Mouse (Mus musculus): ENCODE measurements around the gene Usb1. TPM values are rescaled to one million over a fixed set of nuclear protein-coding genes. Genes with fewer than 3 reads are reported as not detected.

The Usb1 gene
- 16.9 and 17.3 TPM in 2 replicates for polyA plus RNA-seq (2012; rRNA removed)

DNA sequence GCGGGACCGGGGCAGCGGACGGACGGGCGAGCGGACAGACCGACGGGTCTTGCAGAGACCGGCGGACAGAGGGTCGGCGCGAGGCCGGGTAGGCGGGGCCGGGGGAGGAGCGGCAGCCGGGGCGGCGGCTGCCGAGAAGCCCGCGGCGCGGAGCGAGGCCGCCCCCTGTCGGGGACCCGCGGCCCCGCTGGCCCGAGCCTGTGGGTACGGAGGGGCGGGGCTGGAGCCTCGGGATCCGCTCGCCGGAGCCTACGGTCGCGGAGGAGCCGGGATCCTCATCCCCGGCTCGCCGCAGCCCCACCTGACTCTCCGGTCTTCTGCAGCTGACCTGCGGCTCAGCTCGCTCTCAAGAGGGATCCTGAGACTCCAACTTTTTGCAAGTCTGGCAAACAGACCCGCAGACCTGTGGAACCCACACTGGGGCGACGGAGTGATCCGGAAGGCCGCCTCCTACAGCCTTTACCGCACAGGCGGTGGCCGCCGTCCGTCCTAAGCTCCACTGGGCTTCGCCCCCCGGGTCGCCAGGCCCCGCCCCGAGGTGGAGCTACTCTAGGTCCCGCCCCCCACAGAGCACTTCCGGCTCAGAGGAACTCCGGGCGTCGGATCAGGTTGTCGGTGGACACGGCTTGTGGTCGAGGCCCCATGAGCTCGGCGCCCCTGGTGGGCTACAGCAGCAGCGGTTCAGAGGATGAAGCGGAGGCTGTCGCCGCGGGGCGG is at the start of gene Usb1, which contains the start of gene Zfp319:
Gene Usb1 (plus strand): TSS at position 565 of the 717 bp plus-strand sequence.
Gene Zfp319 (minus strand): TSS at position 231 of the 717 bp plus-strand sequence.
- DNase-seq (ENCODE audit: extremely low spot score in 1 of 2, low spot score in 1 of 2): peak; percentile 85 to 92

DNA sequence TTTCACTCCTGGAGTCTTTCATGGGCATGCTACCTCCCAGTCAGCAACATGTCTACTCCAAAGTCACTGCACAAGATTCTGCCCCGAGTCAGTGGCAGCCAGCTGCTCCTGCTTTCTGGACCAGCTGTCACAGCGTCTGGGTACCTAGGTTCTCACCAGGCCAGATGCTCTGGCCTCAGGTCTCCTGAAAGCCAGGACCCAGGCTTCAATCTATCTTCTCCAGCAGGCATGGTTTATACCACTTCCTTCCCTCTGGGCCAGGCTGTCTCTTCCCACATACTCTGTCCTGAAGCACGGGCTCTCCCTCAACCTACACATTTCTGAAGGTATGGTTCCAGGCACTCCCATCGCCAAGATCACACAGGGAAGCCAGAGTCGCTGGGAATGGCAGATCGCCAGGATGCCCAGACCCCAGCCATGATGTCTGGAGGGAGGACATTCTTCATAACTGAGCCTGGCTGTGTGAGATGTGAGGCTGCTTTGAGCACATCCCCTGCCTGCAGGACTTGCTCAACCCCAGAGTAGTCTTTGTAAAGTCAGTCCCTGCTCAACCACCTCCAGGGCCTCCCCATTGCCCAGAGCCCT is 42.9 kb upstream of the Usb1 start:
- no peak for DNase-seq (ENCODE audit: extremely low spot score in 1 of 2, low spot score in 1 of 2)

GRCm38 (mm10) chr8:95293172-95293571 is 38.9 kb upstream of the Usb1 start:
- DNase-seq (ENCODE audit: extremely low spot score in 1 of 2, low spot score in 1 of 2): no peak

GRCm38 (mm10) chr8:95293891-95294290 is 38.2 kb upstream of the Usb1 start:
- DNase-seq (ENCODE audit: extremely low spot score in 1 of 2, low spot score in 1 of 2): no peak

DNA sequence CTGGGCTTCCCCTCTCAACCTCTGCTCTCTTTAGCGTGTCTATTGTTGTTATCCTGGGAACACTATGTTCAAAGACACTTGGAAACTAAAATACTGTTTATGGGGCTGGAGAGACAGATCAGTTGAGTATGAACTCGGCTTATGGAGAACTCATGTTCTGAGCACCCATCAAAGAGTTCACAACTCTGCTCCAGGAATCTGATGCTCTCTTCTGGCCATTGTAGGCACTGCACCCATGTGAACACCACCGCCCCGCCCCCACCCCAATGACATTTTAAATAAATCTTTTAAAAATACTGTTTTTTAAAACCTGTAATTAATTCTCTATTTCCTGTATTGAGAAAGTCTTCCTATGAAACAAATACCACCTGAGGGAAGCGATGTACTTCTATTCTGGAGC is 29.7 kb upstream of the Usb1 start:
- DNase-seq (ENCODE audit: extremely low spot score in 1 of 2, low spot score in 1 of 2): peak in 1 of 2 experiments; percentile 49

DNA sequence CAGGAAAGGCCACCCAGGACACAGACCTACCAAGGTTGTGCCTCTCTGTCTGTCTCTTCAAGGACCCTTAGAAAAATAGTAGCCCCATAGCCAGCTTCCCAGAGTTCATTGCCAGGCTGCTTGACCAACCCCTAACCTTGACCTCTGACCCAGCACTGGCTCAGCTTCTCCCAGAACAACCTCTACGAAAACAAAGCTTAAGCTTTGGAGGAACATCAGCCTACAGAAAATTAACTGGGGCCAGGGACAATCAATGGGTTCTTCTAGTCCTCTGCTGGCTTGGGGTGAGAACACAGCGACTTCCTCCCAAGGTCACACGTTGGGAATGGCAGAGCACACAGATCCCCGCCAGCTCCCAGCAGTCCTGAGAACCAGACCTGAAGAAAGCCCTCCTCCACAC is 26.6 kb upstream of the Usb1 start:
- no peak for DNase-seq (ENCODE audit: extremely low spot score in 1 of 2, low spot score in 1 of 2)

- DNase-seq (ENCODE audit: extremely low spot score in 1 of 2, low spot score in 1 of 2): no peak
These were observed 25.7 kb upstream of the Usb1 start, which contains the start of gene Cngb1 for GRCm38 (mm10) chr8:95306431-95306830. Gene Cngb1 (minus strand): TSS chr8:95306585.

- DNase-seq (ENCODE audit: extremely low spot score in 1 of 2, low spot score in 1 of 2): no peak
These were observed 21.6 kb upstream of the Usb1 start, which contains the start of gene Tepp for GRCm38 (mm10) chr8:95310342-95310970. Gene Tepp (plus strand): TSS chr8:95310566.

GRCm38 (mm10) chr8:95312836-95313235 is 19.2 kb upstream of the Usb1 start:
- no peak for DNase-seq (ENCODE audit: extremely low spot score in 1 of 2, low spot score in 1 of 2)

GRCm38 (mm10) chr8:95313857-95314256 is 18.2 kb upstream of the Usb1 start:
- DNase-seq (ENCODE audit: extremely low spot score in 1 of 2, low spot score in 1 of 2): no peak

DNA sequence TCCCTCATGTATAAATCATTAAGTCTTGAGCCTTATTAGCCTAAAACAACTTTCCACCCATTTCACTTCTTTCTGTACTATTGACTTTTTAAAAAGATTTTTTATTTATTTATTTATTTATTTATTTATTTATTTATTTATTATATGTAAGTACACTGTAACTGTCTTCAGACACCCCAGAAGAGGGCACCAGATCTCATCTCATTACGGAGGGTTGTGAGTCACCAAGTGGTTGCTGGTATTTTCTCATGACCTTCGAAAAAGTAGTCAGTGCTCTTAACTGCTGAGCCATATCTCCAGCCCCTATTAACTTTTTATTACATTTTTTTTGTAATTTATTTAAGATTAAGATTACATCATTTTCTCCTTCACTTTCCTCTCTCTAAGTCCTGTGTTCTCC is 17.4 kb upstream of the Usb1 start:
- no peak for DNase-seq (ENCODE audit: extremely low spot score in 1 of 2, low spot score in 1 of 2)

GRCm38 (mm10) chr8:95315350-95315749 is 16.7 kb upstream of the Usb1 start:
- DNase-seq (ENCODE audit: extremely low spot score in 1 of 2, low spot score in 1 of 2): no peak

GRCm38 (mm10) chr8:95320224-95321139 is 11.6 kb upstream of the Usb1 start:
- DNase-seq (ENCODE audit: extremely low spot score in 1 of 2, low spot score in 1 of 2): peak in 1 of 2 experiments; percentile 31

- no peak for DNase-seq (ENCODE audit: extremely low spot score in 1 of 2, low spot score in 1 of 2)
These were observed 8.9 kb upstream of the Usb1 start for GRCm38 (mm10) chr8:95323201-95323600.

DNA sequence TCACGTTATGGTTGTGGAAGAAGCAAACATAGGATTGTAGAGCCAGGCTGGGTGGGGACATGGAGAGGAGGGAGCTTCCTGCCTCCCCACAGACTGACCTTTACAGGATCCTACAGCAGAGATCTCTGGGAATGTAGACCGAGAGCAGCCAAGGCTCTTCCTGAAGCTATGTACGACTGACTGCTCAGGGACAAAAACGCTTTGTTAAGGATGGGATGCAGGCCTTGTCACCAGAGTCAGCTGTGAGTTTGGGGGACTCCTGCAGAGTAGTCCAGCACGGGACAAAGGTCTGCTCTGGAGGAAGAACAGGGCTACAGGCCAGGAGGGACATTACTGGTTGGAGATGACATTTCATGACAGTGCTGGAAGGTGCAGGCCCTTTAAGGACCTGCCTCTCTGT is 7.4 kb upstream of the Usb1 start:
- DNase-seq (ENCODE audit: extremely low spot score in 1 of 2, low spot score in 1 of 2): no peak

GRCm38 (mm10) chr8:95326822-95327221 is 5.3 kb upstream of the Usb1 start:
- no peak for DNase-seq (ENCODE audit: extremely low spot score in 1 of 2, low spot score in 1 of 2)

GRCm38 (mm10) chr8:95327866-95328465 is 4.1 kb upstream of the Usb1 start:
- DNase-seq (ENCODE audit: extremely low spot score in 1 of 2, low spot score in 1 of 2): no peak

- DNase-seq (ENCODE audit: extremely low spot score in 1 of 2, low spot score in 1 of 2): no peak
These were observed 1.7 kb upstream of the Usb1 start for GRCm38 (mm10) chr8:95330367-95330766.

GRCm38 (mm10) chr8:95331156-95331719 is 846 bp upstream of the Usb1 start:
- DNase-seq (ENCODE audit: extremely low spot score in 1 of 2, low spot score in 1 of 2): peak in 1 of 2 experiments; percentile 33
